ENCODE assay signal across 26 mouse cellular contexts in genomic region chr10:76174899-76175298, GRCm38 (mm10). TPM values are rescaled to one million over a fixed set of nuclear protein-coding genes. Genes with fewer than 3 reads are reported as not detected.
"Had no signal": no experiment of that assay in that cellular context is flagged by ENCODE, and none has a peak within 500 bp of the region (broad histone marks: within the 10 kb centered on the region; RNA-seq: fewer than 3 reads in every experiment).

No protein-coding gene starts in this region.

- H3K27ac ChIP-seq: layer of hippocampus, adult 2 months; left cerebral cortex, adult 2 months; limb, embryonic 10.5 days; liver, embryonic 15.5 days; neural tube, embryonic 12.5 days; stomach, embryonic 15.5 days had no signal

- H3K9ac ChIP-seq: liver, embryonic 15.5 days; lung, embryonic 14.5 days; neural tube, embryonic 12.5 days; stomach, embryonic 15.5 days had no signal

- H3K4me2 ChIP-seq: liver, embryonic 11.5 days; liver, embryonic 15.5 days; lung, embryonic 14.5 days; neural tube, embryonic 12.5 days; stomach, embryonic 15.5 days had no signal

- ATAC-seq: inflammation-experienced regulatory T-cells, adult 6 months; intestine, postnatal 0 days had no signal

- H3K27me3 ChIP-seq: liver, embryonic 15.5 days; neural tube, embryonic 12.5 days; stomach, embryonic 15.5 days had no signal

- H3K9me3 ChIP-seq: limb, embryonic 10.5 days; liver, embryonic 15.5 days; megakaryocyte, embryonic 14.5 days; neural tube, embryonic 12.5 days; stomach, embryonic 15.5 days had no signal

- H3K4me3 ChIP-seq: layer of hippocampus, adult 2 months; left cerebral cortex, adult 2 months; limb, embryonic 10.5 days; liver, embryonic 15.5 days; megakaryocyte, embryonic 14.5 days; neural tube, embryonic 12.5 days; stomach, embryonic 15.5 days had no signal

- H3K4me1 ChIP-seq: limb, embryonic 10.5 days; liver, embryonic 15.5 days; megakaryocyte, embryonic 14.5 days; neural tube, embryonic 12.5 days; stomach, embryonic 15.5 days had no signal

- H3K36me3 ChIP-seq: limb, embryonic 10.5 days; liver, embryonic 15.5 days; neural tube, embryonic 12.5 days; stomach, embryonic 15.5 days had no signal

- DNase-seq: kidney, adult 8-10 months; kidney, postnatal 36 days; lung, embryonic 14.5 days; lung, postnatal 10 days; lung, postnatal 4 days; right cerebral cortex, postnatal 14 days; thymus, adult 2 months; thymus, postnatal 25 days had no signal

RNA-seq across cellular contexts. Expression of gene Slc5a4a, which starts 27.6 kb away (rescaled TPM):
- total RNA-seq: layer of hippocampus, adult 2 months; layer of hippocampus, postnatal 25 days; left cerebral cortex, adult 2 months; left cerebral cortex, postnatal 14 days; monocyte, adult 5-6 weeks; neutrophil, adult 5-6 weeks had no signal
- polyA plus RNA-seq: inflammation-experienced regulatory T-cells, adult 6 months; kidney, embryonic 16.5 days; limb, embryonic 10.5 days; limb, embryonic 14.5 days; liver, embryonic 15.5 days; lung, embryonic 14.5 days; neural tube, embryonic 12.5 days; spleen, adult 2 months; stomach, embryonic 15.5 days; thymus, adult 2 months; urinary bladder, adult 2 months had no signal
